Mouse (Mus musculus): Measurements from ENCODE around the gene Ces1b. TPM values are rescaled to one million over a fixed set of nuclear protein-coding genes. Genes with fewer than 3 reads are reported as not detected.

Ces1b gene
- polyA plus RNA-seq, 1 experiment = not detected

- Histone ChIP-seq H3K27ac (ENCODE audit: insufficient read depth, low read length) (no peak overlapping the region), H3K4me3 (replicated peaks; ENCODE audit: insufficient read depth, low read depth, low read length) (no peak overlapping the region), H3K27me3 (ENCODE audit: control insufficient read depth, insufficient read depth, low read length) (no peaks in the 10 kb centered on the region), H3K4me1 (ENCODE audit: control insufficient read depth, insufficient read depth, low read length) (no peaks in the 10 kb centered on the region)
- no peak for DNase-seq
- no peak for TF ChIP-seq CTCF (IDR thresholded peaks at IDR 0.05; ENCODE audit: borderline replicate concordance, insufficient read depth, low read depth, low read length)
- no peak for TF ChIP-seq POLR2A (IDR thresholded peaks at IDR 0.05; ENCODE audit: borderline replicate concordance, insufficient read depth, low read length)
- WGBS = 53% methylated on average over 2 of the region's 2 CpGs
Observed at GRCm38 (mm10) chr8:93040256-93040655, 39.6 kb downstream of the Ces1b start.

DNA sequence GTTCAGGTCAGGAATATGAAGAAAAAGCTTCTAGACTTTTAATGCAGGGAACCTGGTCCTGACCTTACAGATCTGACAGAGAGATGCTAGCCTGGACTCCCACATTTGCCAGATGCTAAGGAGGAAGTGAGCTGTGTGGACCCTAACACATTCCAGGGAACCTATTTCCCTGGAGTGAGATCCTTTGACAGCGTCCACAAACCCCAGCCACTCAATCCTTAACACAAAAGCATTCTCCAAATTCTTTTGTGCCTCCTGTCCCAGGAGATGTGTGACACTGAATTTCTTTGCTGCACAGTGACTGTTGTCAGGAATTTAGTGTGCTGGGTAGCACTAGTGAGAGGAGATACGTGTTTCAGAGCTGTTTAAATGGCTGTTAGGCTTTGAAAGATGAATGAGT is 41.0 kb downstream of the Ces1b start:
- H3K4me1 ChIP-seq (ENCODE audit: control insufficient read depth, insufficient read depth, low read length) = no peaks in the 10 kb centered on the region
- DNase-seq = no peak
- H3K27ac ChIP-seq (ENCODE audit: insufficient read depth, low read length) = no peak overlapping the region
- no peak for TF ChIP-seq POLR2A (IDR thresholded peaks at IDR 0.05; ENCODE audit: borderline replicate concordance, insufficient read depth, low read length)
- no peak for TF ChIP-seq CTCF (IDR thresholded peaks at IDR 0.05; ENCODE audit: borderline replicate concordance, insufficient read depth, low read depth, low read length)
- WGBS = 13% methylated on average over 2 of the region's 2 CpGs
- H3K27me3 ChIP-seq (ENCODE audit: control insufficient read depth, insufficient read depth, low read length) = no peaks in the 10 kb centered on the region
- H3K4me3 ChIP-seq (replicated peaks; ENCODE audit: insufficient read depth, low read depth, low read length) = no peak overlapping the region

- no peak for DNase-seq
- Histone ChIP-seq H3K4me3 (replicated peaks; ENCODE audit: insufficient read depth, low read depth, low read length) (no peak overlapping the region), H3K27ac (ENCODE audit: insufficient read depth, low read length) (no peak overlapping the region), H3K27me3 (ENCODE audit: control insufficient read depth, insufficient read depth, low read length) (no peaks in the 10 kb centered on the region), H3K4me1 (ENCODE audit: control insufficient read depth, insufficient read depth, low read length) (no peaks in the 10 kb centered on the region)
- no peak for TF ChIP-seq CTCF (IDR thresholded peaks at IDR 0.05; ENCODE audit: borderline replicate concordance, insufficient read depth, low read depth, low read length)
- no peak for TF ChIP-seq POLR2A (IDR thresholded peaks at IDR 0.05; ENCODE audit: borderline replicate concordance, insufficient read depth, low read length)
- WGBS = 76% methylated on average over 2 of the region's 2 CpGs
Observed at GRCm38 (mm10) chr8:93030664-93031063, 49.2 kb downstream of the Ces1b start.

DNA sequence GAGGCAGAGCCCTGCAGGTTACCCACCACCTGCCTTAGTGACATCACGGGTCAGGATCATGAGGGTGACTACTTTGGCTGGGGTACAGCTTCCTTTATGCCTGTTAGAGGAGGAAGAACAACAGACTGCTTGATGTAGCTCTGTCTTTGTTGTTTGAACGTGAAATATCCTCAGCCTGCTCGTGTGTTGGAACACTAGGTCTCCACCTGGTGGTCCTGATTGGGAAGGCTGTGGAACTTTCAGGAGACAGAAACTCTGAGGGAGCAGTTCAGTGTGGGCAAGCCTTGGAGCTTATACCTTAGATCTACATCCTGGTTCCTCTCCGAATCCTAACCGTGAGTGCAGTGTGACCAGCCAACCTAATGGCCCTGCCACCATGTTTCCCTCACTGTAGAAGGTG is 58.1 kb downstream of the Ces1b start:
- Histone ChIP-seq H3K27me3 (ENCODE audit: control insufficient read depth, insufficient read depth, low read length) (no peaks in the 10 kb centered on the region; the same call in 1 of the 2 replicates), H3K4me3 (replicated peaks; ENCODE audit: insufficient read depth, low read depth, low read length) (no peak overlapping the region), H3K27ac (ENCODE audit: insufficient read depth, low read length) (no peak overlapping the region), H3K4me1 (ENCODE audit: control insufficient read depth, insufficient read depth, low read length) (no peaks in the 10 kb centered on the region)
- no peak for DNase-seq
- WGBS = 59% methylated on average over 5 of the region's 5 CpGs
- TF ChIP-seq POLR2A (IDR thresholded peaks at IDR 0.05; ENCODE audit: borderline replicate concordance, insufficient read depth, low read length) (no peak), CTCF (IDR thresholded peaks at IDR 0.05; ENCODE audit: borderline replicate concordance, insufficient read depth, low read depth, low read length) (no peak)

DNA sequence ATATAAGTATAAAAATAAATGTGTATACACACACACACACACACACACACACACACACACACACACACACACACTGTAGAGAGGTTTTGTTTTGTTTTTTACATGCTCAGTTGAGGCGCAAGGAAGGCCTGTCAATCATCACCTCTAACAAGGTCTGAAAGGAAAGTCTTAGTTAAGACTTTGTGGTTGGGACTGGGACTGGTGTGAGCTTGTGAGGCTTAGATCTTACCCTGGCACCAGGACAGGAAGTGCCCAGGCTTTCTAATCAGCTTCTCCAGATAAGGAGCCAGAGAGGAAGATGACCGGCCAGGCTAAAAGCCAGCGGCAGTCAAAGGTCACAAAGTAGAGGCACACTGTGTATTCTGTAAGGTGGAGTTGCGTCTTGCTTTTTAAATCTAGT is 65.5 kb downstream of the Ces1b start:
- H3K27me3 ChIP-seq (ENCODE audit: control insufficient read depth, insufficient read depth, low read length) = no peaks in the 10 kb centered on the region
- no peak overlapping the region for H3K4me3 ChIP-seq (replicated peaks; ENCODE audit: insufficient read depth, low read depth, low read length)
- no peak for TF ChIP-seq CTCF (IDR thresholded peaks at IDR 0.05; ENCODE audit: borderline replicate concordance, insufficient read depth, low read depth, low read length)
- TF ChIP-seq POLR2A (IDR thresholded peaks at IDR 0.05; ENCODE audit: borderline replicate concordance, insufficient read depth, low read length) = no peak
- no peaks in the 10 kb centered on the region for H3K4me1 ChIP-seq (ENCODE audit: control insufficient read depth, insufficient read depth, low read length)
- DNase-seq = no peak
- WGBS = 86% methylated on average over 4 of the region's 4 CpGs
- no peak overlapping the region for H3K27ac ChIP-seq (ENCODE audit: insufficient read depth, low read length)

DNA sequence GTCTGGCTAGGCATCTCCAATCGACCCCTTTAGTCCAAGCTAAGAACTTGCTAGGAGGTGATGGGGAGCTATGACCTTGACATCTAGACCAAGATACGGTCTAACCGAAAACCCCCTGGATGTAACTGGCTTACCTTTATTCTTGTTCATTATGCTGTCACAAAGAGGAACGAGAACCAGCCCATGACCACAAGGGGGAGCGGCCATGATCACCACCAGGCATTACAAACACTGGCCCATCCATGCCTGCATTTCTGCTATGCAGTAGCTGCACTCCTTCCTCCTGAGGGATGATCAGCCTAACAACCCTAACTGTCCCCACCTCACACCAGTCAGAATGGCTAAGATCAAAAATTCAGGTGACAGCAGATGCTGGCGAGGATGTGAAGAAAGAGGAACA is 67.6 kb downstream of the Ces1b start:
- no peak overlapping the region for H3K4me3 ChIP-seq (replicated peaks; ENCODE audit: insufficient read depth, low read depth, low read length)
- no peak for DNase-seq
- H3K4me1 ChIP-seq (ENCODE audit: control insufficient read depth, insufficient read depth, low read length) = no peaks in the 10 kb centered on the region
- 77% methylated on average over 6 of the region's 6 CpGs for WGBS
- no peaks in the 10 kb centered on the region for H3K27me3 ChIP-seq (ENCODE audit: control insufficient read depth, insufficient read depth, low read length)
- no peak overlapping the region for H3K27ac ChIP-seq (ENCODE audit: insufficient read depth, low read length)
- TF ChIP-seq CTCF (IDR thresholded peaks at IDR 0.05; ENCODE audit: borderline replicate concordance, insufficient read depth, low read depth, low read length) = no peak
- no peak for TF ChIP-seq POLR2A (IDR thresholded peaks at IDR 0.05; ENCODE audit: borderline replicate concordance, insufficient read depth, low read length)

GRCm38 (mm10) chr8:93011439-93011838 is 68.4 kb downstream of the Ces1b start:
- H3K27me3 ChIP-seq (ENCODE audit: control insufficient read depth, insufficient read depth, low read length) = no peaks in the 10 kb centered on the region
- no peak overlapping the region for H3K4me3 ChIP-seq (replicated peaks; ENCODE audit: insufficient read depth, low read depth, low read length)
- 5% methylated on average over 9 of the region's 9 CpGs for WGBS
- TF ChIP-seq CTCF (IDR thresholded peaks at IDR 0.05; ENCODE audit: borderline replicate concordance, insufficient read depth, low read depth, low read length) = peak; percentile 93
- TF ChIP-seq POLR2A (IDR thresholded peaks at IDR 0.05; ENCODE audit: borderline replicate concordance, insufficient read depth, low read length) = no peak
- no peak overlapping the region for H3K27ac ChIP-seq (ENCODE audit: insufficient read depth, low read length)
- H3K4me1 ChIP-seq (ENCODE audit: control insufficient read depth, insufficient read depth, low read length) = no peaks in the 10 kb centered on the region
- DNase-seq = peak; percentile 57 to 77

- 21% methylated on average over 5 of the region's 5 CpGs for WGBS
- Histone ChIP-seq H3K27ac (ENCODE audit: insufficient read depth, low read length) (no peak overlapping the region), H3K4me3 (replicated peaks; ENCODE audit: insufficient read depth, low read depth, low read length) (no peak overlapping the region), H3K27me3 (ENCODE audit: control insufficient read depth, insufficient read depth, low read length) (no peaks in the 10 kb centered on the region), H3K4me1 (ENCODE audit: control insufficient read depth, insufficient read depth, low read length) (no peaks in the 10 kb centered on the region)
- peak in 1 of 2 experiments; percentile 15 for DNase-seq
- TF ChIP-seq CTCF (IDR thresholded peaks at IDR 0.05; ENCODE audit: borderline replicate concordance, insufficient read depth, low read depth, low read length) (peak; percentile 32; the same call in 1 of the 2 replicates), POLR2A (IDR thresholded peaks at IDR 0.05; ENCODE audit: borderline replicate concordance, insufficient read depth, low read length) (no peak)
Observed at GRCm38 (mm10) chr8:93010286-93010685, 69.5 kb downstream of the Ces1b start.

Other genes starting within 250 kb of the Ces1b start
- gene Lpcat2, start 224.7 kb downstream of the Ces1b start, polyA plus RNA-seq (2012; rRNA removed) = 8.4 and 10.6 TPM in 2 replicates
- 0.39 and 0.46 TPM in 2 replicates for gene Capns2, start 178.6 kb downstream of the Ces1b start, polyA plus RNA-seq (2012; rRNA removed)
- 2.0 and 3.0 TPM in 2 replicates for gene Slc6a2, start 119.9 kb downstream of the Ces1b start, polyA plus RNA-seq (2012; rRNA removed)
- gene Ces1a, start 31.8 kb downstream of the Ces1b start, polyA plus RNA-seq (2012; rRNA removed) = not detected in 2 replicates
- gene Ces1c, start 51.3 kb upstream of the Ces1b start, polyA plus RNA-seq (2012; rRNA removed) = not detected in 2 replicates
- gene Ces1d, start 117.8 kb upstream of the Ces1b start, polyA plus RNA-seq (2012; rRNA removed) = 0.16 TPM in 1 of 2 replicates, not detected in the other
- not detected in 2 replicates for gene Ces1e, start 149.6 kb upstream of the Ces1b start, polyA plus RNA-seq (2012; rRNA removed)
- not detected in 2 replicates for gene Ces1f, start 199.7 kb upstream of the Ces1b start, polyA plus RNA-seq (2012; rRNA removed)